Mouse (Mus musculus) ES-E14 (cell line): ENCODE measurements at regions not wholly inside any gene's neighbourhood (a gene's known extent, or its start where the extent isn't known, plus 50 kb on each side); places are given as distances from the start of the nearest gene placed in this dataset.

Experiments used
- CHD2 ChIP-seq: IDR thresholded peaks from 2 replicates; pipeline ENCODE4 v1.6.1; 2014; ENCODE audit warnings: mild to moderate bottlenecking, low read depth, low read length, inconsistent platforms
- MAFK ChIP-seq: IDR thresholded peaks from 2 replicates; pipeline ENCODE4 v1.6.1; 2014; ENCODE audit warnings: mild to moderate bottlenecking, low read depth, low read length, inconsistent platforms; ENCODE audit not compliant: insufficient read depth

DNA sequence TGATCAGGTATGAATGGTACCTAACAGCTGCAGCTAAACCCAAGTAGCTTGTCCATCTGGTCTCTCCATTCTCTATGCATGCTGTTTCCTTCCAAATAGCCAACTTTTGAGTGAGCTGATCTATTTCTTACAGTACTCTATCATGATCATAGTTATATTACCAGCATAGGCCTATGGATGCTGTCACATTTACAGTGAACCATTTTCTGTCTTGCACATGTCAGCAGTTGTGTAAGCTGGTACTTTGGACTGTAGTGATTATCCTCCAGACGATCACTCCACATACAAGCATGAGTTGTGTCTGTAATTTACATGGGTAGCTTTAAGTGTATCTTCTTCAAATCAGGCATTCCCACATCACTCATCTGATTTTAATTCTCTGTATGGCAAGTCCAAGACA lies 158.2 kb upstream of the Mctp2 start:
- TF ChIP-seq MAFK (no peak), CHD2 (no peak)
